Mouse (Mus musculus): Measurements from ENCODE around the gene Tmc3.
A peak's percentile ranks its signal among the peaks of the same experiment; 100 is the strongest.

Gene Tmc3

DNA sequence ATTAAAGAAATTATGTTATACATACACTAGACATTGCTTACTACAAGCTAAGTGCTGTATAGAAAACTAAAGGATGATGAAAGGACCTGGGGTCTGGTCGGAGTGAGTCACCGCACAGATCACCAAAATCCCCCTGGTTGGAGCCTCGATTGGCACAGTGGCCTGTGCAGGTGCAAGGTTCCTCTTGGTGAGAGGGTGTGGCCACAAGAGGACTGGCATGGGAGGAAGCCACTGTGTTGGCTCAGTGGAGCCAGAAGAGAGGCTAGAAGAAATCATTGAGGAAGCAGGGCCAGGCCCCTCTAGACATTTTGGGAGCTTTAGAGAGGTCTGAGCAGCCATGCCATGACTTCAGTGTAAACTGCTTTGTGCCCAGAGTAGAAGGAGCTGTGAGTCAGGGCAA is 54.4 kb downstream of the Tmc3 start:
- DNase-seq: no peak

DNA sequence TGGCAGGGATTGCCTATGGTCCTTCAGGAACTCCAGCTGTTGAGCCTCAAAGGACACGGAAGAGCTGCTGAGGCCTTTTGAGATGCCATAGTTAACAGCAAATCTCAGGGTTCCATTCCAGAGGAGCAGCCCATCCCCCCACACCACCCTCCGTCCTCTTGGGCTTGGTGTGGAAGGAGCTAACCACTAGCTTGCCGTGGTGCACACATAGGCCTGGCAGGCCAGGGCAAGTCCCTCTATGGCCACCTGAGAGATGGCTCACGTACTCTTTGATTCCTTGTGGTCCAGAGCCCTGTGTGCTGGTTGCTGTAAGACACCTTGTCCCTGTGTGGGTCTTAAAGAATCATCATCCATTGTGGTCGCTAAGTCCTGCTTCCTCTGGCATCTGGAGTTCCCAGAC is 55.9 kb downstream of the Tmc3 start:
- no peak for DNase-seq

DNA sequence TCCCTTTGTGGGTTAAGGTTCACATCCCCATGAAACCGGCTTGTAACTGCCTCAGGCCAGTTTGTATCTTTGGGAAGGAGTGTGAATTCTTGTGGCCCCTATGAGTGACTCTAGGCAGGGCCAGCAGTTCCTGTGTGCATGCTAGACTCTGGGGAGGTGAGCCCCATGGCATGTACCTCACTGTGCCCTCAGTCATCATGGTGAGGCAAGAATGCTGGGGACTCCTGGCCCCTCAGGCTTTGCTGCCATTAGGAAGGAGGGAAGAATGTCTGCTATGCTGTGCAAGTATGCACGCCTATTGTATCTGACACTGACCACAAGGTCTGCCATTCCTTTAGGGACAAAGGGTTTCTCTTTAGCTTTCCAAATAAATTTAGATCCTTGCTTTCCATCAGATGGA is 56.4 kb downstream of the Tmc3 start:
- no peak for DNase-seq

DNA sequence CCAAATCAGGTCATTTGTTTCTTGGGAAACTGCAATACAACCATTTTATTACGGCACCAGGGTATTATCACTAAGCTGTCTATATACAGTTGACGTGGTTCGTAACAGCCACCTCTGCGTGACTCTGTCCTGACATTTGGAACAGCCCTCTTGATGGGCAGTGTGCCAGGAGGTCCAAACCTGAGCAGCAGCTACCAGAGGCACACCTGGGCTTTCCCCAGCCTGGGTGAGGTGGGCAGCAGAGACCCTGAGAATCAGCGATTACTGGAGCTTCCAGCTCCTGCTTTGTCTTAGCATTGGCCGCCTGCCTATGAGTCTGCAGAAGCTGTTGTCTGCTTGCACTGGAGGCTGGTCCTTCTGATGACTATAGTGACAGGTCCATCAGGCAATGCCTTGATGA is 58.9 kb downstream of the Tmc3 start:
- no peak for DNase-seq

DNA sequence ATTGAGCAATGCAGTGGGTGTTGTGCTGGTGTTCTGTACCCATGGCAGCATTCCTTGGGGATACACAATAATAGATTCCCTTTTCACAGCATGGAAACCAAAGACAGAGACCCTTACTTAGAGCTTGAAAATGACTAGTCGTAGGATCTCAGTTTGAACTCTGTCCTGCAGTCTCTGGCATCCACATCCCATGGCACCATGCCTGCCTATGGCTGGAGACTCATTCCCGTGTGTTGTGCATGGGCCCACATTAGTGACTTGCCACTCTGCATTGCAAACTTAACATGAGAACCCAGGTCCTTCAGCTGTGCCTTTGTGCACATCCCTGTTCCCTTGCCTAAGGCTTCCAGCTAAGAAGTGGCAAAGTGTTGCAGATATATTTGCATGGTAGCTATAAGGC is 60.0 kb downstream of the Tmc3 start:
- no peak for DNase-seq

DNA sequence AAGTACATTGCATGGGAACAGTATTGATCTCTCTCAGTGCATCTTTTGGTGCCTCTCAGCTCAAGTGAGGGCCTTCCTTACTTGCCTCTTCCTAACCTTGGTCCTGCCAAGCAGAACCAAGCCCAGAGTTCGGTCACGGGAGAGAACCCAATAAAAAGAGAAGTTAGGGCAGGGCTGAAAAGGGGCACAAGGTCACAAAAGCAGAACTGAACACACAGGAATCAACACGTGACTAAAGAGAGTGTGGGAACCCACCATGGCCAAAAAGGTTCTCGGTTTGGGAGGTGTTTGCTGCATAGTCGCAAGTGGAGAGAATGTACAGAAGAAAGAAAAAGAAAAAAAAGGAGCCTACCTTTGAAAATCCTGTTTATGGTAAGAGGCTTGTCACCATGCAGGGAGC is 60.7 kb downstream of the Tmc3 start:
- DNase-seq: peak; percentile 66

DNA sequence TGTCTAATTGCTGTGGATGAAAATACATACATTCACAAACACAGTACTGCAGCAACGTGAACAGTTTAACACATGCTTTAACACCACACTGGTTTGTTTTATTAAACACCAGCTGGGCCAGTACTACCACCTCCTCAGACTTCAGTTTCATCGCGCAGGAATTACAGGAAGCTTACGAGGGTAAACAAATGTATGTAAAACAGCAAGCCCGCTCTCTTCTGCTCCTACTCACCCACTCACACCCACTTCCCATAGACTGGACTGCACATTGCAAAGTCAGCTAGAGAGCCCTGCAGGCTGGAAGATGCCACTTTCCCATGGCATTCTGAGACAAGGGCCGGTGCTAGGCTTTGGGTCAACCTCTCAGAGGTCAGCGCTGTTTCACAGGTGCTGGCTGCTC is 64.1 kb downstream of the Tmc3 start:
- no peak for DNase-seq

DNA sequence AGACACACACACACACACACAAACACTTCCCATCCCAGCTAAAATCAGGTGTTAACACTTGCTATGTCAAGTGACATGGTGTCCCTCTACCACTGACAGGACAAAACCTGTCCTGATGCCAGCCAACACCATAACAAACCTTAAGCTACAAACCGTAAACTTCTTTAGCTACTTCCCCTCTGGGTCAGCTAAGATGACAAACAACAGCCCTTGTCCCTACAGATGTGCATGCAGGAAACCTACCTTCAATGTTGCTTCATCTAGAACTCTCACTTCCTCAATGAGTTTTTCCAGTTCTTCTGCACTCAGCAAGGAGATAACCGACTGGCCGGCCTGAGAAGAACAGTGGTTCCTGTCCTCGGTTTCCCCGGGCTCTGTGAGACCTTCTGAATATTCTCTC is 65.9 kb downstream of the Tmc3 start:
- no peak for DNase-seq

DNA sequence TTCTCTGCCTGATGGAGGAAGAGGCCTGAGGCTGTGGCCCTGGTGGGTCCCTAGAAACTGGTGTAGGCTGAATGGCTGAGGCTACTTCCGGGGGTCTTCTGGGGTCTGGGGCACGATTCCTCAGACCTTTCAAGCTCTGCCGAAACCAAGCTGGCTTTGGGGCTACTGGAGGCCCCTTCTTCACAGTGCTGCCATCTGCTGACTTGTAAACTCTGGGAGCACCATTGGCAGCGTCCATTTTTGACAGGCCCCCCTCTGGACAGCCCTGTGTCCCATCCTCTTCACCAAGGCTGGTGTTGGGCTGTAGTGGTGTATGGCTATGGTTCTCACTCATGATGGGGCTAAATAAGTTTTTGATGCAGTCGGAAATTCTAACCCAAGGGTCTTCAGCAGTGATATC is 67.8 kb downstream of the Tmc3 start:
- DNase-seq: no peak

DNA sequence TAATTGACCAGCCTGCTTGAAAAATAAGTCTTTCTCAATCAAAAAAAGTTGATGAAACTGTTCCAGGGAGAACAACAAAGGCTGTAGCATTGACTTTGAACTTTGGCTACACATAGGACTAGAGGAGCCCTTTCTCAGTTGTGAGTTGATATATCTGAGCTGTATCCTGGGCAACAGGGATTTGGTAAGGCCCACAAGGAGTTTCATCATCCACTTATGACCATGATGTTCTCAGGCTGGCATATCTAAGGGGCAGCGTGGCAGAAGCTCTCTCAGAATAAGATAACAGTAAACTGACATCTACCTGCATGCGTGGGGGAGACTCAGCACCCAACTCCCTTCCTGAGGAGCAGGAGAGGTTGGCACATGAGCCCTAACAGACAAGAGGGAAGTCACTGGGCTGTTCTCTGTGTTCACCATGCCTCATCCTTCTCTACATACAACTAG is 68.9 kb downstream of the Tmc3 start:
- DNase-seq: no peak

DNA sequence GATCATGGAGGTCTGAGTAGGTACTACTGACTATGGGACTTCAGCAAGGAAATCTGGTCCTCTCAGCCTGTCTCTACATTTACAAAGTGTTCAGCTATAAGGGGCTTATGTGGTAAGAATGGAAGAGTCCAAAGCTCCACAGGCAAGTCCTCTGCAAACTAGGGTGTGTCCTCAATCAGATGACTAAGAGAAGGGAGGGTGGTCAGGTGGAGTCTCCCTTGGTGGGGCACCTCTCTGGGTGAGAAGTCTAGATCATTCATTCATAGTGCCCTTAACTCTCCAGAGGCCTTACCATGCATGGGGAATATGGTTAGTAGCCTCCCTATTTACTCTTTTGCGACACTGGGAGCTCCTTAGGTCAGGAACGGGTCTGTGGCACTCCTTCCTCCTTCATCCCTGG is 69.5 kb downstream of the Tmc3 start:
- DNase-seq: no peak

DNA sequence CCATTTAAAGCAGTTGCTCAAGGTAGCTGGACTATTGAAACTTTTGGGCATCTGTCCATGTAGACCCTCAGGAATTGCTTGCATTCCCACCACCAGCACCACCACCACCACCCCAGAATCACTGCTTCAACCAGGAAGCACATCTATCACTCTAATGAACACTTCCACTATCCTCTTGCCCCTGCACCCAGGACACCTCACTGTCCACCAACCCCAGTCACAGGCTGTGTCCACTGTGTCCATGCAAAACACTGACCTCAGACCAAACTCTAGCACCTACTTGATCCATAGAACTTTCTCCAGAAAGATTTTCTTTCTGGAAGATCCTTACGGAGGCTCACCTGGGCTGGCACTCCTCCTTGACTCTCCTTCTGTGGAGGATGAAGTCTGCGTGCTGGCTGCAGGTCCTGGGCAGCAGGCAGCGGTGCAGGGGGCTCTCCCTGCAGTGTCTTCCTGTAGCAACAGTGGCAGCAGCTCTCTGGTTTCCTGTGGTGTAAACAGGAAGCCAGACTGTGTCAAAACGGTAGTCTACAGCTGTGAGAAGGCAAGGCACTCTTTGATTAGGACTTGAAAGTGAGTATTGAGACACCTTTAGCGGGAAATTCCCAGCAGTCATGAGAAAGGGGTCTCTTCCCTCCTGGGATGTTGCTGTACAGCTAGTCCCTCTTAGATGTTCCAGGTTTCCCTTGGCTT is 70.4 kb downstream of the Tmc3 start:
- peak; percentile 71 for DNase-seq

DNA sequence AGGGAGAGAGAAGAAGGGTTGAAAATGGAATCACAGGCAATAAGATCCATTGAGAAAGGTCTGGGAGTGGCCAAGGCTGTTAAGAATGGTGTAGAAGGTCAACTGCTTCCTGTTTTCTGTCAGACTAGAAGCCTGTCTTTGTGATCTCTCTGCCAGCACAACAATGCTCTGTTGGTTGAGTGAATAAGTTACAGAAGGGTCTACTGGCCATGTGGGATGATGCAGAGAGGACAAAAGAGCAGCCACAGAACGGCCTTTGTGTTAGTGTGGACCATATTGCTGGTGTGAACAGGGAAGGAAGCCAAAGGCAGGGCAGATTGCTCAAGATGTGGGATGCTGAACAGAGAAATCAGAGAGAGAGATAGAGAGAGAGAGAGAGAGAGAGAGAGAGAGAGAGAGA is 74.0 kb downstream of the Tmc3 start:
- DNase-seq: no peak

DNA sequence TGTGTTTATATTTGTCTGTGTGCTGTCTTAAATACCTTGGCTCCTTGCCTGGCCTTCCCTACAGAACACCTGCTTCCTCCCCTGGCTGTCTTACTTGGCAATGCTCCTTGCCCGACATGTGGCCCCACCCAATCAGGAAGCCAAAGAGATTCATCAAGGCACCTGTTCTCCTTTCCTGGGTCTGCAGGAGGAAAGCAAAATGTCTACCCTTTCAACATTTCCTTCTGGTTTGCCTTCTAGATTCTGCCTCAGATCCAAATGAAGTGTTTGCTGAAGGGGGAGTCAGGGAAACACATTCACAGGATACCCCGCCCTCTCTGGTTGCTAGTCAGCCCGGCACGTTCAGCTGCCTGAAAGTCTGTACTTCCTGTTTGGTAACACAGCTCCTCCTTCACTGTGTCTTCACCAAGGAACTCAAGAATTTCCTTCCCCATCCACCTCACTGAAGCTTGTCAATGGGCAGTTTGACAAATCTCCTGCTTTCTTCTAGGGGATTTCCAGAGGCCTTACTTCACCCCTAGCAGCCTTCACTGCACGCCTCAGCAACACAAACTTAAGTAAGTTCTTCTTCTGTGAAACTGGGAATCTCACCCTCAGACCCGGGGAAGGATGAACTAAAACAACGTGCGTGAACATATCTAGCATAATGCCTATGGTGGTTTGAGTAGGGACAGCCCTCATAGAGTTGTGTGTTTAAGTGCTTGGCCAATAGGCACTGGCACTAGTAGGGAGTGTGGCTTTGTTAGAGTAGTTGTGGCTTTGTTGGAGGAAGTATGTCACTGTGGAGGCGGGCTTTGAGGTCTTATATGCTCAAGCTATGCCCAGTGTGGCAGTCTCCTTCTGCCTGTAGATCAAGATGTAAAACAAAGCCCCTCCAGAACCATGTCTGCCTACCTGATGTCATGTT is 74.7 kb downstream of the Tmc3 start:
- DNase-seq: peak; percentile 74

DNA sequence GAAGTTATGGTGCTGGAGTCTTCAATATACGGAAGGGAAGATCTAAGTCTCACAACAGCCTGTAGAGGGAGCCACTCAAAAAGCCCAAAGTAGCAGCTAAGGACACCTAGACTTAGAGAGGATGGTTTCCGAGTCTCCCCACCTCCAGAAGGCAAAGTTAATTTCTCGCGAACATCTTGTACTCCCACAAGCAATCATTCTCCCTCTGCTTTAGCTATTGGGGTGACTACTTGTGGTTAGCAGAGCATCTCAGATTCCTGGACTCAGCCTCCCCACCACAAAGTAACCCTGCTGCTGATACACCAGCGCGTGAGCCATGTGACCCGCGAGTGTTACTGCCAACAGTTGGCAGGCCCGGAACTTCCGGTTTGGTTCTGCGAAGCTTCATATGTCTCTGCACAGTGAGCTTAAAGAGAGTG is 75.6 kb downstream of the Tmc3 start:
- no peak for DNase-seq

DNA sequence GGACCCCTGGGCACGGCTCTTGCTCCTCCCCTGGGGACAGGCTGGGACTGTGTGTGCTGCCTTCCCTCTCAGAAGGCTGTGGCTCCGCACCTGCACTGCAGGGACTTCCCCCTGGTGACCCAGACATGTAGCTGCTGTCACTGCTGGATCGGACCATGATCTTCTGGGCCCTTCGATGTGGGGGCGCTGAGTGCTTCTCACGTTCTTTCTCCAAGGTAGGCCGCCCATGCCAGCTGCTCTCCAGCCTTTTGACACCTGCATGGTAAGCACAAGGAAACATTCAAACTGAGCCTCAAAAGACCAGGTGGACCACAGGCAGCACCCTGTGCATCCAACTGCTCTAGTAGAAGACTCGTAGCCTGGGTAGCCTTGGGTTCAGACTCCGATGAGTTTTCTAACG is 76.3 kb downstream of the Tmc3 start:
- DNase-seq: no peak

DNA sequence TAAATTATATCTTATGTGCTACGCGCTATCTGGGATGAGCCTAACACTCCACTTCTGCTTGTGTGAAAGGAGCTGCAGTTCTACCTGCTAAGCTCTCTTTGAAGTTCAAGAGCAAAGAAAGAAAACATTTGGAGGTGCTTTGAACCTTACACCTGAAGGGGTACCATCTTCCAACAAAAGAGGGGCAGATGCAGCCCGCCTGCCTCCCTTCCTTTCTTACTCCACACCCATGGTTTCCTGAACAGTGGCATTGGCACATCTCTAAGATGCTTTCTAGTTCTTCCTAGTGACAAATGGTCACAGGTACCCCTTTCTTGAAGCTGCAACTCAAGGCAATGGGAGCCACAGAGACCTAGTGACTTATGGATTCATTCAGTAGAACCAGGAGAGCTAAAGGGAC is 77.0 kb downstream of the Tmc3 start:
- DNase-seq: no peak

DNA sequence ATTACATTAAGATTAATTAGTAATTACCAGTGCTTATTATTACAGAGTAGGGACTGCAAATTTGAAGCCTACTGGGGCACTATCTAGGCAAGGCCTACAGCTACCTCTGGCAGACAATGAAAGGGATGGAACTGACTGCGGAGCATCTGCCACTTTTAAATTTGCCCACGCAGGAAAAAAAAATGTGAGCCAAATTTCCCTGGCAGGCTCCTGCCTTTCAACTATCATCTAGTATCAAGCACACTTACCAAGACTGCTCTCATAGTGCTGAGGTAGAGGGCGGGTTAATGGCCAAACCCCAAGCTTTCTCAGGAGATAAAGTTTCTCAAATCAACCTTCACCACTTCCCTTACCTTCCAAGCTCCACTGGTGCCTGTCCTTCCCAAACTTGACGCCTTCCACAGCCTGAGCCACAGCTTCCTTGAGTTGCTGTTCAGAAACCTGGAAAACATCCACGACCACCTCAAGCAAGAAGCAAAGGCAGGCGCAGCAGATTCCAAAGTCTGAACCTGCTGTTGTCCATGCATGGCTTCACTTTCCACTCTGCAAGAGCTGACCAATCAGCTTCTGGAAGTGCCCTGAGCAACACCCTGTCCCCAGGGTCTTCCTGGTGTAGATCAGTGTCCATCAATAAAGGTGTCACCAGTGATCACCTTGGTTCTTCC is 78.1 kb downstream of the Tmc3 start:
- DNase-seq: no peak

DNA sequence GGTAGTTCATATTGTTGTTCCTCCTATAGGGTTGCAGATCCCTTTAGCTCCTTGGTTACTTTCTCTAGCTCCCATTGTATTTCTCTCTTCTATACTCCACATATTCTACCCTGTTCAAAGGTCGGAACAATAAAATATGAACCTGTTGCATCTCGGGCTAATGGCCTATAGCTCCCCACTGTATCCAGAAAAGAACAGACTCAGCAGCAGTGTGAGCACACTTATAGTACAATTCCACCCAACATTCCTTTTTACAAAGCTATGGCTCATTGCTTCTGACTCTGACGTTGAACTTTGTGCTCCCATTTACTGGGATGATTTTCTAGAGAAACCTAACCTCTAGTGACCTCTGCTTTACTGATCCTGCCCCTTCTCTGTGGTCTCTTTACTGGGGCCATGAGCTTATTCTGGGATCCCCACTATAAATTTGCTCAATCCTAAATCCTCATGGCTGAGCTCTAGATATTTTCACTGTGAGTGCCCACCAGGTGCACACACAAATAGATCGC is 81.4 kb downstream of the Tmc3 start:
- DNase-seq: no peak

DNA sequence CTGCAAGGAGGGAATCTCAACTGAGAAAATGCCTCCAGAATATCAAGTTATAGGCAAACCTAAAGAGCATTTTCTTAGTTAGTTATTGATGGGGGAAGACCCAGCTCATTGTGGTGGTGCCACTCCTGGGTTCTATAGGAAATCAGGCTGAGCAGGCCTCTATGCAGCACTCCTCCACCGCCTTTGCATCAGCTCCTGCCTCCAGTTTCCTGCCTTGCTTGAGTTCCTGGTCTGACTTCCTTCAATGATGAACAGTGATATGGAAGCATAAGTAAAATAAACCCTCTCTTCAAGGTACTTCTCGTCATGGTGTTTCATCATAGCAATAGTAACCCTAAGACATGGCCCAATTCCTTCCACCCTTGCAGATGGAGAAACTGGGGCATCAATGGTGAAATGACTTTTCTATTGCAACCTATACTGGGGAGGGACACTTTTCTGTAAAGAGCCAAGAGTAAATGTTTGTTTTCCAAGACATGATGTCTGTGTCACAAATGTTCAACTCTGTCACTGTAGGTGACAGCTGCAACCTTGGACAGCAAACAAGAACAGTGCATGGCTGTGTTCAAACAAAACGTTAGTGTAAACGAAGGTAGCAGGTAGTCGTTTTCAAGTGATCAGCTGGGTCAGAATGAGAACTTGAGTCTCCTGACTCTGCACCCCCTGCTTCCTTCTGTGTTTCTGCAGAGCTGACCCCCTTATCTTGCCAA is 83.4 kb downstream of the Tmc3 start:
- no peak for DNase-seq

DNA sequence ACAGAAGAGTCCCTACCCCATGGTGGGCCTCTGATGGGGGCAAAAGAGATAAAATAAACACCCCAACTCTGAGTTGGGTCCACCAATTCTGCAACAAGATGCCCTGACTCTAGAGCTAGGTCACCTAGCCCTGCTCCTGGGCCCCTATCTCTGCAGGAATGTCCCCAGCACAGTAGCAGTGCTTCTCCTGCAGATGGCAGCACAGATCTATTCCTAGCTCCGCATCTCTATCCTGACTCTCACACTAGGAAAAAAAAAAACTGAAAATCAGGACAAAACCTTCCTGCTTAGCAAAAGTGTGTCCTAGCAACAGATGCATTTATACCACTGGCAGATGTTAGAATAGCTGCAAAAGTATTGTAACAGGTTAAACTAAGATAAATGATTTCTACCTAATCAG is 84.0 kb downstream of the Tmc3 start:
- peak; percentile 59 for DNase-seq

DNA sequence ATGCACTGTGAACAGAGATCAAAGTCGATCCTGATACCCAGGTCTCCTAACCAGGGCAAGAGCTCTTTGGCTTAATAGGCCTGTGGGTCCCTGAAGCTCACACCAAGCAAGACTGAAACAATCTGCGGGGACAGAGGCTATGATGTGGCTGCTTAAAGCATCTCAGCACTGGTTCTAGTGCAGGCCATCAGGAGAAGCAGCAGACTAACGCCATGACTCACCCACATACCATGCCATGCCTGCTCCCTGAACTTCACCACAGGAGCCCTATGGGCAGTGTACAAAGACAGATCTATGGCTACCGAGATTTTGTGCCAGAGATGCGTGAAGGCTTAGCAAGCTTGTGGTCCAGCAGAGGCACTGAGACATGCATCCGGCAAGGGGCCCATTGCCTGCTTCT is 86.8 kb downstream of the Tmc3 start:
- no peak for DNase-seq

All from lung, postnatal 36 days (tissue).